Mouse (Mus musculus): ENCODE results near the gene Rxfp3. TPM values are rescaled to one million over a fixed set of nuclear protein-coding genes. Genes with fewer than 3 reads are reported as not detected.

The Rxfp3 gene
- not detected in 2 replicates for total RNA-seq (2014; fragmentation: Nextera tagmentation)
- not detected in 2 replicates for total RNA-seq (2017)

DNA sequence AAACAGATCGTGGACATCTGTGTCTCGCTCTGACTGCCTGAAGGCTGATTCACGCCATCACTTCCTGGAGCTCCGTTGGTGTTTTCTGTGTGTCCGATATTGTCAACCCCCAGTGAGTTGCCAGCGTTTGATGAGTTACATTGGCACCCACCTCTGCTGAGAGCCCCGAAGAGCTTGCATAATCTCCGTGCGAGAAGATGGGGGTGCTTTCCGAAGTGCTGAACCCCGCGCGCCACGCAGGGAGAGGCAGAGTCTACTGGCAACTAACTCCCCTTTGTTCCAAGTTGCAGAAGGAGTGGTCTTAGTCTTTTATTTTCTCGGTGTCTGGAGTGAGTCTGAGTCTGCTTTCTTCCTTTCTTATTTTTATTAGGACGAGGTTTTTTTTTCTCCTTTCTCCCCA, at the start of gene Rxfp3:
Gene Rxfp3 (minus strand): TSS at position 281 of the 400 bp plus-strand sequence.
- ATAC-seq (replicated peaks; ENCODE audit: low FRiP score, low TSS enrichment, poor library complexity, severe bottlenecking) = no peak

DNA sequence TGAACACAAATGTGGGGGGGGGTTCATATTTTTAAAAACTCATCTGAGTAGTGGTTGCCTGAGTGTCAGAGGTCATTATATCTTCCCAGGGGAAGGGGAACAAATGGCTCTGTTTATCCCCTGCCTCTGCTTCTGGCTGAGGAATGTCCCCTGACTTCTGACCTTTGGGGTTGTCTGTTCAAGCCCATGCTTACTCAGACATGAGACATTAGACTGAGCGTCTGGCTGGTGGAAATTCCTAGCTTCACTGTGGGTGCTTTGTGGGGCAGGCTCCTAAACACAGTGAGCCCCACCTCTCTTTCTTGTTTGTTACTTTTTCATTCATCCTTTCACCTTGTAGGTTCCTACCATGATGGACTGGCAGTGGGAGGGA, 47.2 kb upstream of the Rxfp3 start:
- ATAC-seq (replicated peaks; ENCODE audit: low FRiP score, low TSS enrichment, poor library complexity, severe bottlenecking) = no peak

GRCm38 (mm10) chr15:11084241-11084992, 46.6 kb upstream of the Rxfp3 start:
- ATAC-seq (replicated peaks; ENCODE audit: low FRiP score, low TSS enrichment, poor library complexity, severe bottlenecking) = no peak

DNA sequence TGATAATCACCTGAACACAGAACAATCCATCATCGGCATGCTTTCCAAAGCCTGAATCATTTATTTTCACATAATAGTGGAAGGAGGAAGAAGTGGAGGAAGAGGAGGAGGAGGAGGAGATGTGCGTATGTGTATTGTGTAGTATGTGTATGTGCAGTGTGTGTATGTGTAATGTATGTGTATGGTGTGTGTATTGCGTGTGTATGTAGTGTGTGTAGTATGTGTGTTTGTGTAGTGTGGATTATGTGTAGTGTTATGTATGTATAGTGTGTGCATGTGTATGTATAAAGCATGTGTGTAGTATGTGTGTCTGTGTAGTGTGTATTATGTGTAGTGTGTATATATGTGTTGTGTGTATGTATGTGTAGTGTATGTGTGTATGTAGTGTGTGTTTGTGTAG, 45.9 kb upstream of the Rxfp3 start:
- no peak for ATAC-seq (replicated peaks; ENCODE audit: low FRiP score, low TSS enrichment, poor library complexity, severe bottlenecking)

GRCm38 (mm10) chr15:11082961-11083569, 45.3 kb upstream of the Rxfp3 start:
- no peak for ATAC-seq (replicated peaks; ENCODE audit: low FRiP score, low TSS enrichment, poor library complexity, severe bottlenecking)

GRCm38 (mm10) chr15:11075726-11076361, 38.1 kb upstream of the Rxfp3 start:
- ATAC-seq (replicated peaks; ENCODE audit: low FRiP score, low TSS enrichment, poor library complexity, severe bottlenecking) = no peak

DNA sequence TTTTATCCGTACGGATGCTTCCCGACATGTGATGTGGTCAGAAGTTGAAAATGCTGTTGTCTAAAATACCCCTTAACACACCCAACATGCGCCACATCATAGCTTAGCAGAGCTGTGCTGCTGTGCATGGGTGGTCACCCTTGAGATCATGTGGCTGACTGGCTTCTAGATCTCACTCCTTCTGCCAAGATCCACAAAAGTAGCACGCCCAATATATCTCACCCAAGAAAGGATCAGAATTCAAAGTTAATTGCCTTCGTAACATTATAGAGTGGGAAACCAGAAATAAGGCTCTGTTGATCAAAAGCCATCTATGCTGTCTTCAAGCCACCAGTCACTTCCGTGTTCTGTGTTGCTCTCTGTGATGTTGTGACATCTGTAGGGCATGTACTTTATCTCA, 30.1 kb upstream of the Rxfp3 start:
- no peak for ATAC-seq (replicated peaks; ENCODE audit: low FRiP score, low TSS enrichment, poor library complexity, severe bottlenecking)

DNA sequence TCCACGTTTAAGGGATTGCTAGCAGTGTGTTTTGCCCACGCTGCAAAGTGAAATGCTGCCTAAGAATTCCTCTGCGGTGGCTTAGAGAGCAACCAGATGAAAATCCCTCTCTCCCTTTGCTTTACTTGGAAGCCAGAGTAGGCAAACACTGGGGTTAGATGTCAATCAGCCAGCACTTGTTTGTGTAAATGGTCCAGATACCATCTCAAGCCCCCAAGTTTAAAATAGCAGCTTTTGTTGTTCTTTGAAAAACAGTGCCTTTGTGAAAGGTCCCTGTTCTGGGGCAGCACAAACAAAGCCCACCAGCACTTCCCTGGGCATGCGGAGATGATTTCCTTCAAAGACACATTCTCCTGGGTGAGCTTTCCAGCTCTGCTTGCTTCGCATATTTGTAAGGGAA, 28.5 kb upstream of the Rxfp3 start:
- ATAC-seq (replicated peaks; ENCODE audit: low FRiP score, low TSS enrichment, poor library complexity, severe bottlenecking) = no peak

GRCm38 (mm10) chr15:11065528-11066171, 27.9 kb upstream of the Rxfp3 start:
- ATAC-seq (replicated peaks; ENCODE audit: low FRiP score, low TSS enrichment, poor library complexity, severe bottlenecking) = no peak

- ATAC-seq (replicated peaks; ENCODE audit: low FRiP score, low TSS enrichment, poor library complexity, severe bottlenecking) = no peak
Observed at GRCm38 (mm10) chr15:11064558-11065411, 27.0 kb upstream of the Rxfp3 start, which contains the start of gene Adamts12. Gene Adamts12, plus strand, starts transcription at chr15:11064790.

- no peak for ATAC-seq (replicated peaks; ENCODE audit: low FRiP score, low TSS enrichment, poor library complexity, severe bottlenecking)
Observed at GRCm38 (mm10) chr15:11064160-11064557, 26.4 kb upstream of the Rxfp3 start.

DNA sequence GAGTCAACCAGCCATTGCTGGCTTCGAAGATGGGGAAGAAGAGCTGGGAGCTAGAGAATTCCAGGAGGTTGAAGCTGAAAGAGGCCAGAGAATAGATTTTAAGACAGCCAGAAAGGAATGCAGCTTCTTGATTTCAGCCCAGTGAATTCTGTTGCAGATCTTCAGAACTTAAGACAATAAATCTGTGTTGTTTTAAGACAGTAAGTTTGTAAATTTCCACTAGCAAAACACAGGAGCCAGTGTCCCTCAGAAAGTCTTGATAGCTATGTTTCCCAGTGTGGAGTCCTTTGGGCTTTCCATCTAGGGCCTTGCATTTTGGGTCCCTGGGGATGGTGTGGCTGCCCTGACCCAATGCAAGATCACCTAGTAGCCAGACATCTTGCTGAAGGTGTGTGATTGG, 25.1 kb upstream of the Rxfp3 start:
- no peak for ATAC-seq (replicated peaks; ENCODE audit: low FRiP score, low TSS enrichment, poor library complexity, severe bottlenecking)

DNA sequence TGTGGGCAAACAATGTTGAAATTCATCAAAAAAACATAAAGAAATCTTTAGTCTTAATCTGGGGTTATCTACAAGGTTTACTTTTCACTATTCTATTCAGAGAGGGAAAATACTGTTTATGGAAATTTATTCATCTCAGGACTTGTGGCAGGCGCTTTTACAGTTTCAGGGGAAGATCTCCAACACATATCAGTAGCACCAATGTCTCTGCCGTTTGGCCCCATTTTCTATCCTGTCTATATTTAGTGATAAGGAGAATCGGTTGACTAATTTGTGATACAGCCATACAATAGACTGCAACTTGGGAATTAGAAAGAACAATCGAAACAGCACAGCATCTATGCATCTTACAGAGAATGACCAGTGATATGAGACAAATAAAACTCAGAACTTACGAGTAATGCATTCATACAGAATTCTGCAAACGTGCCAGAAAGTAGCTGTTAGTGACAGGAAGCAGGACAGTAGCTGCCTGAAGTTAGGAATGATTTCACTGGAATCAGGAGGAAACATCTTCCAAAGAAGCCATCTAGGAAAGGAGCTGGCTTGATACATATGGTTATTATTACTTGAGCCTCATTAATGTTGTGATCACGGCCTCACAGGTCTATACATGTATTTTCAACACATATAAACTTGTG, 16.8 kb upstream of the Rxfp3 start:
- ATAC-seq (replicated peaks; ENCODE audit: low FRiP score, low TSS enrichment, poor library complexity, severe bottlenecking) = no peak

- ATAC-seq (replicated peaks; ENCODE audit: low FRiP score, low TSS enrichment, poor library complexity, severe bottlenecking) = no peak
Observed at GRCm38 (mm10) chr15:11053678-11054439, 16.1 kb upstream of the Rxfp3 start.

- ATAC-seq (replicated peaks; ENCODE audit: low FRiP score, low TSS enrichment, poor library complexity, severe bottlenecking) = no peak
Observed at GRCm38 (mm10) chr15:11042828-11043227, 5.0 kb upstream of the Rxfp3 start.

- no peak for ATAC-seq (replicated peaks; ENCODE audit: low FRiP score, low TSS enrichment, poor library complexity, severe bottlenecking)
Observed at GRCm38 (mm10) chr15:11041229-11041628, 3.4 kb upstream of the Rxfp3 start.

- no peak for ATAC-seq (replicated peaks; ENCODE audit: low FRiP score, low TSS enrichment, poor library complexity, severe bottlenecking)
Observed at GRCm38 (mm10) chr15:11040067-11040466, 2.3 kb upstream of the Rxfp3 start.

- ATAC-seq (replicated peaks; ENCODE audit: low FRiP score, low TSS enrichment, poor library complexity, severe bottlenecking) = no peak
Observed at GRCm38 (mm10) chr15:11038476-11038875, 685 bp upstream of the Rxfp3 start.

Data from megakaryocyte-erythroid progenitor cell, adult 5-6 weeks (primary cell).